Mouse (Mus musculus) neural tube, embryonic 10.5 days (tissue): ENCODE results near the gene Cyp1a2.

Source experiments
- DNase-seq: peaks from one replicate; pipeline ENCODE4 v3.0.0-alpha.2; 2017; ENCODE audit warnings: low spot score; ENCODE audit errors: extremely low spot score

Gene Cyp1a2

DNA sequence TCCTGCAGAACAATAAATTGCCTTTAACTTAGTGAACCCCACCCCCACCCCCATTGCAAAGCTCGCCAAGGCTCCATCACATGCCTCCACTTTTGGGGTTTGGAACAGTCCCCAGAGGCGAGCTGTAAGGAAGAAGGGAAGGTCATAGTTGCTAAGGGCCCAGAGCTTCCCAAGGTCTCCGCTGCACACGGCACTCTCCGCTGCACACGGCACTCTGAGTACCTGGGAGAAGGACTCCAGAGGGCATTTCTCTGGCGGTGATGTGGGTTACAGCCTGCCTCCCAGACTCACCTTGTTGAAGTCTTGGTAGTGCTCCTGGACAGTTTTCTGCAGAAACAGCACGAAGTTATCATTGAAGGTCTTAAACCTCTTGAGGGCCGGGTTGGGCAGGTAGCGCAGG, 2.1 kb downstream of the Cyp1a2 start:
- DNase-seq = no peak

GRCm38 (mm10) chr9:57671500-57671899, 12.0 kb downstream of the Cyp1a2 start:
- no peak for DNase-seq

DNA sequence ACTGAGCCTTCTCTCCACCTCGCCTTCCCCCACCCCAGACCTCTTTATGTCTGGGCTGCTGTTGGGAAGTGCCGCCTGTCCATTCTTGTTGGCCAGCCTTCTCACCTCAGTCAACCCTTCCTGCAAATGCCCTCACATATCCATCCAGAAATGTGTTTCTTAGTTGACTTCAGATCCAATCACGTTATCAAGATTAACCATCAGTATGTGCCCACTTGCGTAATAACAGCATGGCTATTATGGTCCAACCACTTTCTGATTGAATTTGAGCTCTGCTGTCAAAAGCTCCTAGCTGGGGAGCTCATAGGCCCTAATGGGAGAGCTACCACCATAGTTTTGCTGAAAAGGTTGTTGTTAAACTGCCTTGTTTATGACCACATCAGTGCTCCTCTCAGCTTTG, 12.5 kb downstream of the Cyp1a2 start:
- DNase-seq = no peak

GRCm38 (mm10) chr9:57669566-57669965, 13.9 kb downstream of the Cyp1a2 start:
- no peak for DNase-seq

DNA sequence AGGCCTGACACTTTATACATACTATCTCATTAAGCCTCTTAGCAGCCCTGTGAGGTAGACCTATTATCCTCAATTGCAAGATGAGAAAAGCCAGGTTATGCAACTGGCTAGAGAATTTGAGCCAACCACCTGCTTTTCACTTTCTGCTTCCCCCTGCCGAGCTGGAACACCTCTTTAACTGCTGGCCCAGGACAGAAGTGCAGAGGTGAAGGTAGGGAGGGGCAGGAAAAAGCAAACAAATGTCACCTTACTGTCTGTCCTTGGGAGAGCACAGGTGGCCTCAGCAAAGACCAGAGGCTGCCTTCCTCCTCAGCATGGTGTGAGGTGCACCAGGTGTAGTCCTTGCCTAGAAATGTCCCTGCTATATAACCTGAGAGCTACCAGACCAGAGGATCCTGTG, 15.2 kb downstream of the Cyp1a2 start:
- DNase-seq = no peak

- DNase-seq = no peak
Measured at GRCm38 (mm10) chr9:57667817-57668216, 15.7 kb downstream of the Cyp1a2 start.

DNA sequence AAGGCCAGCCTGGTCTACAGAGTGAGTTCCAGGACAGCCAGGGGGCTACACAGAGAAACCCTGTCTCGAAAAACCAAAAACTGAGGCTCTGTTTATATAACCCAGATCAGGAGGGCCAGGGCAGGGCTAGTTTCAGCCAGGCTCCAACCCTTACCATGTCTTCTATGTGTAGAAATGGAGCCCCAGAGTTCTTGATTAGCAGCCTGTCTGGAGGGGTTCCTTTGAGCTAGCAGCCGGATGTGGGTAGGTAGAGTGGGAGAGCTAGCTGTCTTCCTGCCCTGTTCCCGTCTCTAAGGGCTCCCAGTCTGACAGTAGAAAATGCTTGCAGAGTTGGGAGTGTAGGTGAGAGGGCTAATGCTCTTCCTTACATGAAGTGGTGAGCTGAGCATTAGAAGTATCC, 16.4 kb downstream of the Cyp1a2 start:
- DNase-seq = no peak

DNA sequence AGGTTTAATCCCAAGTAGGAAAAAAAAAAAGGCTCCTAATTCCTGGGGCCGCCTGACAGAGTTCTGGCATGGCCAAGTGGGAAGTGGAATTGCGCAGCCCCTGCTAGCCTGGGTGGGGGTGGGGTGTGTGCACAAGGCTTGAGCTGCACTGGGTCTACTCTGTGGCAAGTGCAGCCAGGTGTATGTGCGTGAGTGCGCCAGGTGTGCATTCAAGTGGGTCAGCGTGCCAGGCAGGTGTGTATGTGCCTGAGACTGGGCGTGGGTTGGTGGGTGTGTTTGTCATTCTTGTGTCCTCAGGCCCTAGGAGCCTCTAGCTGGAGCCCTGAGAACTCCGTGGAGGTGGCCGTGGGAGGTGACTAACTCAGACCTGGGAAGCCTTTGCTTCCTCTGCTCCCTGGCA, 17.0 kb downstream of the Cyp1a2 start:
- DNase-seq = no peak

- DNase-seq = no peak
Measured at GRCm38 (mm10) chr9:57664616-57665015, 18.9 kb downstream of the Cyp1a2 start.

- no peak for DNase-seq
Measured at GRCm38 (mm10) chr9:57661552-57661951, 22.0 kb downstream of the Cyp1a2 start.

DNA sequence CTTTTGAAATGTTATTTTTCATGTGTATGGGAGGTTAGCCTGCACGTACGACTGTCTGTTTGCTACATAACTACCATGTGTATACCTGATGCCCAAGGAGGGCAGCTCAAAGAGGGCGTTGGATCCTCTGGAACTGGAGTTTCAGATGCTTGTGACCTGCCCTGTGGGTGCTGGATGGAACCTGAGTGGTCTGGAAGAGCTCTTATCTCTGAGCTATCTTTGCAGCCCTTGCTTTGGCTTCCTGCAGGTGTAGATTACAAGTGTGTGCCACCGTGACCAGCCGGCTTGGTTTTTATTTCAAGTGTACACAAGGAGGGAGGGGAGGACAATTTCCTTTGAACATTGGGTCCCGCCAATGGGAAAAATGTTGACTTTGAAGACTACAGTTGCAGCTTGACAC, 23.0 kb downstream of the Cyp1a2 start:
- DNase-seq = no peak

DNA sequence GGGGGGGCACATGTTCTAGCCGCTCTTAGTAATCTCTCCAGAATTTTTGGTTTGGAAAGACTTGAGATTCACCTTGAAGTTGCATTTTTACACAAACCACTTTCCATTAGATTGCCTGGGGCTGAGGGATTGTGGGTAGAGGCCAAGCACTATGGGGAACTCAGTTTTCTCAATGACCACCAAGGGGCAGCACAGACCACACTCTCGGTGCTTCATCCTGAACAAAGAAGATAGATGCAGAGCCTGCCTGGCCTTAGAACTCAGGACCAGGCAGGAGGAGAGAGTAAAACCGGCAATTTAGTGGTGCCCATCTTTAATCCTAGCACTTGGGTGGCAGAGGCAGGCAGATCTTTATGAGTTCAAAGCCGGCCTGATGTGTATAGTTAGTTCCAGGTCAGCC, 23.7 kb downstream of the Cyp1a2 start:
- DNase-seq = no peak

GRCm38 (mm10) chr9:57658970-57659369, 24.5 kb downstream of the Cyp1a2 start:
- DNase-seq = no peak

GRCm38 (mm10) chr9:57657843-57658242, 25.7 kb downstream of the Cyp1a2 start:
- DNase-seq = no peak

GRCm38 (mm10) chr9:57656631-57657350, 26.7 kb downstream of the Cyp1a2 start:
- DNase-seq = no peak

DNA sequence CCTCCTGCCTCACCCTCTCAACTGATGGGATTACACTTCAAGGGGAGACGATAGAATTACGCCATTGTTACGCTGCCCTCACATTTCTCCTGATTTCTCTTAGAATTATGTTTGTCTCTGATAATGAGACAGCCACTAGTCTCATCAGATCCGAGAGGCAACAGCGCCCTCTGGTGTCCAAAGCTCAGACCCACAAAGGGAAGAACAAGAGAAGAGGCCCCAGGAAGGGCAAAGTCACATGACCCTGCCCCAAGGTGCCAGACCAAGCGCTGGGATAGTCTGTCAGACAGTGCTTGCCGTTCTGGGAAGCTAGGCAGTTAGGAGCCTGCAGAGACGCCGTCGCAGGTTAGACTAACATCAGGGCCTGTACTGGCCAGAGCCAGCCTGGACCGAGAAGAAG, 27.8 kb downstream of the Cyp1a2 start:
- DNase-seq = peak; percentile 99

DNA sequence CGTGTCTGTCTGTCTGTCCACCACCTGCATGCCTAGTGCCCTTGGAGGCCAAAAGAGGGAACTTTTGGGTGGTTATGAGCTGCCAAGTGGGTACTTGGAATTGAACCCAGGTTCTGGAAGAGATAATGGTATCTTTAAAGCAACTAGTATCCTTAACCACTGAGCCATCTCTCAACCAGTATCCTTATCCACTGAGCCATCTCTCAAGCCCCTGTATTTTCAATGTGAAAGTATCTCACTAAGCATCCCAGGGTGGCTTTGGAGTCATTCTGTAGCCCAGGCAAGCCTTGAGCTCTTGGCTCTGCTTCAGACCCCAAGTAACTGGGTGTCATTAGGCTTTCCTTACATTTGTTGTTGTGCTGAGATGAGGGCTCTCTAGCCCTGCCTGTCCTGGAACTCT, 28.5 kb downstream of the Cyp1a2 start:
- DNase-seq = no peak

GRCm38 (mm10) chr9:57653283-57653682, 30.2 kb downstream of the Cyp1a2 start, which contains the start of gene Csk:
Csk (minus strand) TSS chr9:57653631.
- DNase-seq = no peak

DNA sequence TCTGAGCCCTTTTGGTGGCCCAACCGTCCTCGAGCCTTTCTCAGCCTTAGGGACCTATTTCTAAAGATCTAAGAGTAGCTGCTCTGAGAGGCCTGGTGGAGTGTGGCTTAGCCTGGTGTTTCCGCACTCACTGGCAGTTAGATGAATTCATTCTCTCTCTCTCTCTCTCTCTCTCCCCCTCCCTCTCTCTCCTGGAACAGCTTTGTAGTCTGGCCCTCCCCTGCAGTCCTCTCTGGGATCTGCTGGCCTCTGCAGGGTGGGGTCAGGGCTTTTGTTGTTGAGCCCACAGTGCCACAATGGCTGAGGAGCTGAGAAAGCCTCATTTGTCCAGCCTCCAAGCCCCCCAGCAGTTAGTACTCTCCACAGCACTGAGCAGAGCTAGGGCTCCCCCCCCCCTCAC, 30.6 kb downstream of the Cyp1a2 start:
- no peak for DNase-seq

DNA sequence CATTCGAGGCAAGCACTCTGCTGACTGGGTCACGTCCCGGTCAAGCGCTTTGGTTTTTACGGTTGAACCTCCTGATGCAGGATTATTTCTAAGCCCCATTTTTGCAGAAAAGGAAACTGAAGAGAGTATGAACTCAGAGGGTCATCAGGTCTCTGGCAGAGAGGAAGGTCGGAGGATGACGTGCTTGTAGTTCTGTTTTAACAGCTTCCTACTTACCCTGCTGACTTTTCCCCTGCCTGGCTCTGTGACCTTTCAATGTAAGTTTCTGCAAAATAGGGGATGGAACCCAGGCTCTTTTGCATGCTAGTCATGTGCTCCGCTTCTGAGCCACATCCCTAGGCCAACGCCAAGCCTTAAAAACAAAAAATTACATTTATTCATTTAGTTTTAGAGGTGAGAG, 31.2 kb downstream of the Cyp1a2 start:
- DNase-seq = no peak

- no peak for DNase-seq
Measured at GRCm38 (mm10) chr9:57650786-57651311, 32.7 kb downstream of the Cyp1a2 start.

- DNase-seq = no peak
Measured at GRCm38 (mm10) chr9:57650130-57650785, 33.2 kb downstream of the Cyp1a2 start.
